Mouse (Mus musculus): ENCODE results near the gene Lmod3. TPM values are rescaled to one million over a fixed set of nuclear protein-coding genes. Genes with fewer than 3 reads are reported as not detected.

Gene Lmod3
- polyA plus RNA-seq, 1 experiment from 2014 or later: not detected

- H3K9me3 ChIP-seq (replicated peaks): peaks cover 3% of the 10 kb centered on the region; the same call in 1 of the 2 replicates
- no peaks in the 10 kb centered on the region for H3K36me3 ChIP-seq
- H3K27ac ChIP-seq (replicated peaks): no peak overlapping the region
- H3K4me3 ChIP-seq: no peak overlapping the region
- 85% methylated on average over 5 of the region's 5 CpGs for WGBS
- H3K4me1 ChIP-seq: no peaks in the 10 kb centered on the region
- no peak for DNase-seq (ENCODE audit: low spot score)
- no peaks in the 10 kb centered on the region for H3K27me3 ChIP-seq (ENCODE audit: low read depth, poor library complexity, severe bottlenecking)
Measured at GRCm38 (mm10) chr6:97240092-97240491, 12.5 kb downstream of the Lmod3 start.

- Histone ChIP-seq H3K36me3 (0 out of 2 replicates have a peak, but pooled peaks cover 2% of the 10 kb centered on the region), H3K27me3 (ENCODE audit: low read depth, poor library complexity, severe bottlenecking) (no peaks in the 10 kb centered on the region), H3K4me3 (no peak overlapping the region), H3K9me3 (replicated peaks) (peaks cover 3% of the 10 kb centered on the region; the same call in 1 of the 2 replicates), H3K4me1 (no peaks in the 10 kb centered on the region), H3K27ac (replicated peaks) (no peak overlapping the region)
- no peak for DNase-seq (ENCODE audit: low spot score)
- 88% methylated on average over 6 of the region's 6 CpGs for WGBS
Measured at GRCm38 (mm10) chr6:97239360-97239759, 13.2 kb downstream of the Lmod3 start.

- Histone ChIP-seq H3K4me3 (no peak overlapping the region), H3K27me3 (ENCODE audit: low read depth, poor library complexity, severe bottlenecking) (no peaks in the 10 kb centered on the region), H3K4me1 (no peaks in the 10 kb centered on the region), H3K9me3 (replicated peaks) (peaks cover 3% of the 10 kb centered on the region; the same call in 1 of the 2 replicates), H3K27ac (replicated peaks) (no peak overlapping the region), H3K36me3 (peaks cover 19% of the 10 kb centered on the region)
- WGBS: 95% methylated on average over 5 of the region's 5 CpGs
- DNase-seq (ENCODE audit: low spot score): no peak
Measured at GRCm38 (mm10) chr6:97236088-97236487, 16.5 kb downstream of the Lmod3 start.

- Histone ChIP-seq H3K4me3 (no peak overlapping the region), H3K9me3 (replicated peaks) (peaks cover 3% of the 10 kb centered on the region; the same call in 1 of the 2 replicates), H3K27me3 (ENCODE audit: low read depth, poor library complexity, severe bottlenecking) (no peaks in the 10 kb centered on the region), H3K4me1 (no peaks in the 10 kb centered on the region), H3K36me3 (peaks cover 28% of the 10 kb centered on the region), H3K27ac (replicated peaks) (no peak overlapping the region)
- no peak for DNase-seq (ENCODE audit: low spot score)
- 88% methylated on average over 7 of the region's 7 CpGs for WGBS
Measured at GRCm38 (mm10) chr6:97234911-97235668, 17.5 kb downstream of the Lmod3 start.

GRCm38 (mm10) chr6:97227067-97227847 is 25.3 kb downstream of the Lmod3 start:
- 94% methylated on average over 9 of the region's 9 CpGs for WGBS
- peaks cover 2% of the 10 kb centered on the region for H3K4me1 ChIP-seq
- no peak for DNase-seq (ENCODE audit: low spot score)
- H3K4me3 ChIP-seq: no peak overlapping the region
- H3K36me3 ChIP-seq: peaks cover 29% of the 10 kb centered on the region
- no peaks in the 10 kb centered on the region for H3K27me3 ChIP-seq (ENCODE audit: low read depth, poor library complexity, severe bottlenecking)
- H3K27ac ChIP-seq (replicated peaks): no peak overlapping the region
- H3K9me3 ChIP-seq (replicated peaks): no peaks in the 10 kb centered on the region

GRCm38 (mm10) chr6:97226083-97226491 is 26.5 kb downstream of the Lmod3 start:
- Histone ChIP-seq H3K27me3 (ENCODE audit: low read depth, poor library complexity, severe bottlenecking) (no peaks in the 10 kb centered on the region), H3K9me3 (replicated peaks) (no peaks in the 10 kb centered on the region), H3K4me3 (no peak overlapping the region), H3K27ac (replicated peaks) (no peak overlapping the region), H3K36me3 (peaks cover 20% of the 10 kb centered on the region), H3K4me1 (peaks cover 14% of the 10 kb centered on the region)
- no peak for DNase-seq (ENCODE audit: low spot score)
- 63% methylated on average over 1 of the region's 1 CpGs for WGBS

- Histone ChIP-seq H3K4me3 (no peak overlapping the region), H3K27ac (replicated peaks) (no peak overlapping the region), H3K36me3 (peaks cover 6% of the 10 kb centered on the region; the same call in 1 of the 2 replicates), H3K27me3 (ENCODE audit: low read depth, poor library complexity, severe bottlenecking) (no peaks in the 10 kb centered on the region), H3K9me3 (replicated peaks) (no peaks in the 10 kb centered on the region), H3K4me1 (peaks cover 18% of the 10 kb centered on the region)
- 93% methylated on average over 8 of the region's 8 CpGs for WGBS
- DNase-seq (ENCODE audit: low spot score): no peak
Measured at GRCm38 (mm10) chr6:97224505-97224904, 28.1 kb downstream of the Lmod3 start.

GRCm38 (mm10) chr6:97223566-97223965 is 29.0 kb downstream of the Lmod3 start:
- no peak overlapping the region for H3K27ac ChIP-seq (replicated peaks)
- H3K4me1 ChIP-seq: peaks cover 18% of the 10 kb centered on the region
- WGBS: 76% methylated on average over 4 of the region's 4 CpGs
- no peaks in the 10 kb centered on the region for H3K9me3 ChIP-seq (replicated peaks)
- no peaks in the 10 kb centered on the region for H3K27me3 ChIP-seq (ENCODE audit: low read depth, poor library complexity, severe bottlenecking)
- DNase-seq (ENCODE audit: low spot score): no peak
- 0 out of 2 replicates have a peak, but pooled peaks cover 4% of the 10 kb centered on the region for H3K36me3 ChIP-seq
- H3K4me3 ChIP-seq: no peak overlapping the region

GRCm38 (mm10) chr6:97222931-97223467 is 29.6 kb downstream of the Lmod3 start:
- no peak overlapping the region for H3K27ac ChIP-seq (replicated peaks)
- 77% methylated on average over 5 of the region's 5 CpGs for WGBS
- DNase-seq (ENCODE audit: low spot score): no peak
- H3K4me3 ChIP-seq: no peak overlapping the region
- no peaks in the 10 kb centered on the region for H3K9me3 ChIP-seq (replicated peaks)
- no peaks in the 10 kb centered on the region for H3K27me3 ChIP-seq (ENCODE audit: low read depth, poor library complexity, severe bottlenecking)
- peaks cover 18% of the 10 kb centered on the region for H3K4me1 ChIP-seq
- H3K36me3 ChIP-seq: 0 out of 2 replicates have a peak, but pooled peaks cover 4% of the 10 kb centered on the region

- H3K36me3 ChIP-seq: 0 out of 2 replicates have a peak, but pooled peaks cover 4% of the 10 kb centered on the region
- no peak overlapping the region for H3K4me3 ChIP-seq
- DNase-seq (ENCODE audit: low spot score): no peak
- peaks cover 18% of the 10 kb centered on the region for H3K4me1 ChIP-seq
- WGBS: 62% methylated on average over 6 of the region's 6 CpGs
- no peak overlapping the region for H3K27ac ChIP-seq (replicated peaks)
- H3K9me3 ChIP-seq (replicated peaks): no peaks in the 10 kb centered on the region
- no peaks in the 10 kb centered on the region for H3K27me3 ChIP-seq (ENCODE audit: low read depth, poor library complexity, severe bottlenecking)
Measured at GRCm38 (mm10) chr6:97222321-97222720, 30.2 kb downstream of the Lmod3 start.

GRCm38 (mm10) chr6:97221205-97222025 is 31.1 kb downstream of the Lmod3 start:
- Histone ChIP-seq H3K4me1 (peaks cover 18% of the 10 kb centered on the region), H3K9me3 (replicated peaks) (no peaks in the 10 kb centered on the region), H3K27ac (replicated peaks) (no peak overlapping the region), H3K27me3 (ENCODE audit: low read depth, poor library complexity, severe bottlenecking) (no peaks in the 10 kb centered on the region), H3K36me3 (no peaks in the 10 kb centered on the region), H3K4me3 (no peak overlapping the region)
- WGBS: 80% methylated on average over 15 of the region's 15 CpGs
- DNase-seq (ENCODE audit: low spot score): no peak

GRCm38 (mm10) chr6:97220672-97221071 is 31.9 kb downstream of the Lmod3 start:
- Histone ChIP-seq H3K9me3 (replicated peaks) (no peaks in the 10 kb centered on the region), H3K27me3 (ENCODE audit: low read depth, poor library complexity, severe bottlenecking) (no peaks in the 10 kb centered on the region), H3K4me1 (peaks cover 18% of the 10 kb centered on the region), H3K4me3 (no peak overlapping the region), H3K27ac (replicated peaks) (no peak overlapping the region), H3K36me3 (no peaks in the 10 kb centered on the region)
- 80% methylated on average over 2 of the region's 5 CpGs for WGBS
- no peak for DNase-seq (ENCODE audit: low spot score)
